Mouse (Mus musculus) limb, embryonic 15.5 days (tissue): Measurements from ENCODE around the gene Csf2ra. TPM values are rescaled to one million over a fixed set of nuclear protein-coding genes. Genes with fewer than 3 reads are reported as not detected.
A peak's percentile ranks its signal among the peaks of the same experiment; 100 is the strongest.
"Not testable (repeated sequence)": the region's sequence is repeated elsewhere in the genome, so short reads cannot be mapped to it uniquely, and the experiment has no call there.

Experiments
- ATAC-seq: fragments of 200-750 bp; cut with Nextera tagmentation; 2 replicates; pipeline ENCODE4 v1.8.0; 2017; ENCODE audit warnings: low read depth, moderate TSS enrichment; ENCODE audit not compliant: insufficient number of reproducible peaks, low FRiP score, low TSS enrichment
- H3K27ac ChIP-seq: fragments of 300-500 bp; sonication (generic); 2 replicates; pipeline ENCODE4 v1.5.1; 2015; ENCODE audit warnings: moderate library complexity, mild to moderate bottlenecking, inconsistent platforms
- H3K27me3 ChIP-seq: fragments of 300-500 bp; sonication (generic); 2 replicates; pipeline ENCODE4 v1.6.1; 2015; ENCODE audit warnings: inconsistent platforms
- H3K36me3 ChIP-seq: fragments of 300-500 bp; sonication (generic); 2 replicates; pipeline ENCODE4 v1.6.1; 2015; ENCODE audit warnings: inconsistent platforms
- H3K4me1 ChIP-seq: fragments of 300-500 bp; sonication (generic); 2 replicates; pipeline ENCODE4 v1.6.1; 2015; ENCODE audit warnings: inconsistent platforms
- H3K4me2 ChIP-seq: fragments of 300-500 bp; sonication (generic); 2 replicates; pipeline ENCODE4 v1.6.1; 2015; ENCODE audit warnings: mild to moderate bottlenecking, inconsistent platforms
- H3K4me3 ChIP-seq: fragments of 300-500 bp; sonication (generic); 2 replicates; pipeline ENCODE4 v1.5.1; 2015; ENCODE audit warnings: mild to moderate bottlenecking, inconsistent platforms
- H3K9ac ChIP-seq: fragments of 300-500 bp; sonication (generic); 2 replicates; pipeline ENCODE4 v1.6.1; 2015; ENCODE audit warnings: inconsistent platforms
- H3K9me3 ChIP-seq: fragments of 300-500 bp; sonication (generic); 2 replicates; pipeline ENCODE4 v1.6.1; 2016; ENCODE audit warnings: inconsistent platforms
- WGBS: fragments of 180-500 bp; shearing (Covaris S2); methylation state at CpG from one replicate; pipeline ENCODE4 v1.1.7; 2015; 5-methylcytosine and 5-hydroxymethylcytosine counted together
- polyA plus RNA-seq: library from polyadenylated mRNA; unstranded; fragments of >200 nt; fragmentation: Nextera tagmentation; extraction: Ambion mirVana; gene quantifications from 2 replicates; pipeline ENCODE4 v1.2.1, GENCODE M21; 2015

Csf2ra gene
- 39.0 and 40.3 TPM in 2 replicates for polyA plus RNA-seq

- Histone ChIP-seq H3K36me3 (no peaks in the 10 kb centered on the region), H3K27me3 (no peaks in the 10 kb centered on the region), H3K4me3 (peak within 1 kb of the TSS; percentile 56), H3K9ac (no peak within 1 kb of the TSS), H3K4me1 (peaks cover 21% of the 10 kb centered on the region), H3K4me2 (peak within 1 kb of the TSS; percentile 65), H3K27ac (peak within 1 kb of the TSS; percentile 93), H3K9me3 (no peaks in the 10 kb centered on the region)
- WGBS = 53% methylated on average over 36 of the region's 36 CpGs
- ATAC-seq = no peak
Measured at GRCm38 (mm10) chr19:61227941-61228701, at the start of gene Csf2ra. TSS of gene Csf2ra (minus strand) at chr19:61228429.

DNA sequence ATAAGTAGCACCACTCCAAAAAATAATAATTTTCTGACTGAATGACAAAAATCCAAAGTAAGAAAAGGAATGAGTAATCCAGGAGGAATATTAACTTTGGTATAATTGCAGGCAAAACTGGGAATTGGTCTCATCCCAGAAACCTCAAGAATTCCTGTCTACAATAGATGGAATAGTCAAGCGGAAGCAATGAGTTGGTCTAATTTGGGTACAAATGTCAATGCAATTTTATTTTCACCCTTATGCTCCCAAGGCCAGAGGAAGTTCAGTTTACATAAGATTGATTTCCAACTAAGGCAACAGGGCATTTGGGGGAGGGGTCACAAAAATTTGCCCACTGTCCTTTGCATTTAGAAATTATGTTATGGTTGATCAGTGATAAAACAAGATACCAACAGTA is 47.2 kb upstream of the Csf2ra start:
- ATAC-seq = no peak
- no peaks in the 10 kb centered on the region for H3K9me3 ChIP-seq
- no peaks in the 10 kb centered on the region for H3K4me1 ChIP-seq
- no peak overlapping the region for H3K27ac ChIP-seq
- H3K4me2 ChIP-seq = no peak overlapping the region
- H3K36me3 ChIP-seq = no peaks in the 10 kb centered on the region
- H3K4me3 ChIP-seq = no peak overlapping the region
- H3K9ac ChIP-seq = no peak overlapping the region
- WGBS = 90% methylated on average over 1 of the region's 1 CpGs
- H3K27me3 ChIP-seq = no peaks in the 10 kb centered on the region

DNA sequence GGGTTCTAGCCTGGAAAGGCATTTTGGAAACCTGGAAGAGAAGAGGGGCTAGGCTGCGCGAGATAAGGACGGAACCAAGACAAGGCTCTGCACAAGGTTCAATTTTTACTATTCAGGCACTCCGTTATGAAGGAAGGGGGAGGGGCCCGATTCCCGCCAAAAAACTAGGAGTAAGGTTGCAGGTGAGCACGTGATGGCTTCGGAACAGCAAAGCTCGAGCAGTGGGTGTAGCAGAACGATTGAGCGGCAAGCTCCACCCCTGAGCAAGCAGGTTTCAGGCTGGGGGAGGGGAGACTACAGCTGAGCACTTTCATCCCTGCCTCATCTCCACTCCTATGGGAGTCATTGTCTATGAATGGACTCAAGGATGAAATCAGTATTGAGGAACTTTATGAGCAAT is 40.9 kb upstream of the Csf2ra start:
- H3K9me3 ChIP-seq, H3K4me1 ChIP-seq, H3K9ac ChIP-seq, H3K27ac ChIP-seq, ATAC-seq, H3K4me3 ChIP-seq, H3K4me2 ChIP-seq, H3K36me3 ChIP-seq, H3K27me3 ChIP-seq: not testable (repeated sequence)
- WGBS = 31% methylated on average over 11 of the region's 11 CpGs

DNA sequence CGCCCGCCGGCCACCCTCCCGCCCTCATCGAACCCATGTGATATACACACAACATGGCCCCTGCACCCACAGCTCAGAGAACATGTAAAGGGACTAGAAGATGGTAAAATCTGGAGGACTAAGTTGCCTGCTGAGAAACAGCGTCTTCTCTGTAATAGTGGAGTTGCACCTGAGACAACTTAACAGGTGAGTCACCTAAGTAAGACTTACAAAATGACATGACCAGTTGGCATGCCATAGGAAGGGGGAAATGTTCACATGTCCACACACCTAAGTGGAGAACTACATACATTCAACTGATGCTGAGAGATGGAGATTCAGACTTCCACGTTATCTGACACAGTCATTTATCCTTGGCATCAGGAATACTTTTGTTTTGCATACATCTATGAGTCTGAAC is 38.9 kb upstream of the Csf2ra start:
- no peak for ATAC-seq
- no peaks in the 10 kb centered on the region for H3K27me3 ChIP-seq
- H3K4me3 ChIP-seq = no peak overlapping the region
- no peaks in the 10 kb centered on the region for H3K9me3 ChIP-seq
- H3K27ac ChIP-seq = no peak overlapping the region
- 21% methylated on average over 7 of the region's 7 CpGs for WGBS
- no peaks in the 10 kb centered on the region for H3K4me1 ChIP-seq
- H3K4me2 ChIP-seq = no peak overlapping the region
- no peaks in the 10 kb centered on the region for H3K36me3 ChIP-seq
- H3K9ac ChIP-seq = no peak overlapping the region

- no peaks in the 10 kb centered on the region for H3K27me3 ChIP-seq
- no peak for ATAC-seq
- no peaks in the 10 kb centered on the region for H3K36me3 ChIP-seq
- H3K9ac ChIP-seq = no peak overlapping the region
- H3K4me2 ChIP-seq = no peak overlapping the region
- H3K9me3 ChIP-seq = no peaks in the 10 kb centered on the region
- H3K4me3 ChIP-seq = no peak overlapping the region
- H3K27ac ChIP-seq = no peak overlapping the region
- no peaks in the 10 kb centered on the region for H3K4me1 ChIP-seq
- 1% methylated on average over 25 of the region's 26 CpGs for WGBS
Measured at GRCm38 (mm10) chr19:61266651-61267050, 38.4 kb upstream of the Csf2ra start.

DNA sequence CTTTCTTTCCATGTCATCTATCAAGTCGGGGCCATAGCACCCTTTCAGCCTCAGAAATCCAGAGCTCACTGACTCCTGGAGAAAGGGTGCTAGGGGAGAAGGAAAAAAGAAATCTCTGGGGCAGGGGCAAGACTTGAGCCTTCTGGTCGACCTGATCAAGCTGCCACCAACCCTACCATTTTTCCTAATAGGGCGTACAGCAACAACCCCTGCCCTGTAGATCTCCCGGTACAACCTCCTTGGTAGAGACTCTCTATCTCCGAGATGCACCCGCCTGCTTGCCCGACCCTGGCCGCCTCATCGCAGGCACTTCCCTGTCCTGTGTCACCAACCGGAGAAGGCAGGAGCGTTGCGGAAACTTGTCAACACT is 38.0 kb upstream of the Csf2ra start:
- 3% methylated on average over 12 of the region's 12 CpGs for WGBS
- no peak overlapping the region for H3K4me2 ChIP-seq

DNA sequence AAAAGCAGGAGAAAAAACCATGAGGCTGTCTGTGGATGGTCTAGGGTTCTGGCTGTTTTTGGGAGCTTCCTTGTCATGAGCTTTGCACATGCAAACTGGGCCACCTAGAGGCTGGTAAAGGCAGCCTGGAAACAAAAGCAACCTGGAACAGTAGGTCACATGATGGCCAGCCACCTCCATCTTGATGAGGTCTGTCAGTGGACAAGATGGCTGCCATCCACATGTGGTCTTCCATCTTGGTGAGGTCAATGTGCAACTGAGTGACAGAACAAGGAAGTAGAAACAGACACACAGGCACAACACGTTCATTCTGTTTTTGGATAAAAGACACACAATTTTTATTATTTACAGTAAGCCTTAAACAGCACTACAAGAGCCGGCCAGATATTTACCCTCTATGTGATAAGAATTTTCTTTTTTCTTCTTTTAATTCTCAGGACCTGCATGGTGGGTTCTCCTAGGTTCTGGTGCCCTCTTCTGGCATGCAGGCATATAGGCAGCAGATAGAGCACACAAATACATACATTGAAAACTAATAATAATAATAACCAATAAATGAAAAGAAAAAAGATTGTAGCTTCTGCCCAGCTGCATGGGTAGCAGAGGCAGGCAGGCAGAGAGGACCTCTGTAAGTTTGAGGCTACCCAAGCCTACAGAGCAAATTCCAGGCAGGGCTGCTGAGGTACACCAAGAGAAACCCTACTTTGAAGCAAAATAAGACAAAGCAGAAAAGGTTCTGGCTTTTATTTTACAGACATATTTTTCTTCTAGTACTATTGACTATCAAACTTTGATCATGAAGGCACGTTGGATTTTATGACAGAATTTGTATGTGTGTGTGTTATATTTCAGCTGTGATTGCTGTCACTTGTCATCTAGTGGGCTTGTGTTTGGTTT is 37.4 kb upstream of the Csf2ra start:
- Histone ChIP-seq H3K27ac (no peak overlapping the region), H3K36me3 (no peaks in the 10 kb centered on the region), H3K9me3 (no peaks in the 10 kb centered on the region), H3K27me3 (no peaks in the 10 kb centered on the region), H3K4me3 (no peak overlapping the region), H3K4me2 (no peak overlapping the region), H3K9ac (no peak overlapping the region), H3K4me1 (no peaks in the 10 kb centered on the region)
- WGBS = 22% methylated on average over 3 of the region's 3 CpGs
- no peak for ATAC-seq

More for the DNA sequence above, 38.0 kb upstream of the Csf2ra start:
- no peaks in the 10 kb centered on the region for H3K27me3 ChIP-seq
- H3K36me3 ChIP-seq = no peaks in the 10 kb centered on the region
- H3K4me1 ChIP-seq = no peaks in the 10 kb centered on the region
- no peak for ATAC-seq
- no peaks in the 10 kb centered on the region for H3K9me3 ChIP-seq
- no peak overlapping the region for H3K27ac ChIP-seq
- H3K4me3 ChIP-seq = no peak overlapping the region
- H3K9ac ChIP-seq = no peak overlapping the region

DNA sequence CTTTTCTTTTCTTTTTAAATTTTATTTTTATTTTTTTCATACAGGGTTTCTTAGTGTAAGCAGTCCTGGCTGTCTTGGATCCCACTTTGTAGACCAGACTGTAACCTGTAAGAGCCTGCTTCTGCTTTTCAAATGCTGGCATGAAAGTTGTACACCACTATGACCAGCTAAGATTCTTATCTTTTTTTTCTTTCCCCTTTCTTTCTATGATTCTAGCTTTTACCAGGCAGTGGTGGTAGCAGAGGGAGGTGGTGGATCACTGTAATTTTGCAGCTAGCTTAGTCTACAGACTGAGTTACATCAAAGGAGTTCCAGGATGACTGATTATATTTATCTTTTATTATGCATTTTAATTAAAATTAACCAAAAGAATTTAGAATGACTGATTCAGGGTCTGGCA is 36.7 kb upstream of the Csf2ra start:
- Histone ChIP-seq H3K27ac (no peak overlapping the region), H3K9ac (no peak overlapping the region), H3K9me3 (no peaks in the 10 kb centered on the region), H3K4me2 (no peak overlapping the region), H3K4me3 (no peak overlapping the region), H3K27me3 (no peaks in the 10 kb centered on the region), H3K4me1 (no peaks in the 10 kb centered on the region), H3K36me3 (no peaks in the 10 kb centered on the region)
- ATAC-seq = no peak

DNA sequence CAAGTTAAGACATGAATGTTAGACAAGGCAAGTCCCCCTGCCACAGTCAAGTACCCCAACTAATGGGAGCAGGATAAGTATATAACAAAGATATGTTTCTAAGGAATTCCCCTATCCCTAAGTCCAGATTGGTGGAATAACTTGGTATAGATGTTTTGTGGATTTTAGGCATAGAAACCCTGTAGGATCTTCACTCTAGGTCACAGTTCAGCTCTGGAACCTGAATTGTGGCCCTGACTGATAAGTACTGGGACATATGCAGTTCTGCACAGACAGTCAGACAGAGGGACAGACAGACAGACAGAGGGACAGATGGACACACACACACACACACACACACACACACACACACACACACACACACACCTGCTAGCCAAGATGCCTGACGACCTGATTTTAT is 36.0 kb upstream of the Csf2ra start:
- Histone ChIP-seq H3K27ac (no peak overlapping the region), H3K9ac (no peak overlapping the region), H3K4me1 (no peaks in the 10 kb centered on the region), H3K27me3 (no peaks in the 10 kb centered on the region), H3K4me2 (no peak overlapping the region), H3K9me3 (no peaks in the 10 kb centered on the region), H3K36me3 (no peaks in the 10 kb centered on the region), H3K4me3 (no peak overlapping the region)
- no peak for ATAC-seq
- 83% methylated on average over 1 of the region's 1 CpGs for WGBS

DNA sequence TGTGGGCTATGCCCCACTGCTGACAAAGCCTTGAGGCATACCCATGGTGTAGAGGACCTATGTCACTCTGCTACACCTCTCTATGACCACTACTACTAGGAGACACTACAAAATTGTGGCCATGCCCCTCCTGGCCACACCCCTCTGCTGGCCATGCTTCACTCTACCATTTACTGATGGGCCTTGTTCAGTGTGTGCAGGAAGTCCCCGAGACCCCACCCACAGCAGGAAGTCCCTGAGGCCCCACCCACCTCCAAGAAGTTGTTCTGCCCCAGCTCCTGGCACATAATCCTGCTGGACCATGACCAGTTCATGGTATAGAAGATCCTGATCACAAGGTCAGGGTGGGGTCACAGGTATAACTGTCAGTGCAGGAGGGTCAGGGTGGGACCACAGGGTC is 33.0 kb upstream of the Csf2ra start:
- Histone ChIP-seq H3K9ac (no peak overlapping the region), H3K27ac (no peak overlapping the region), H3K9me3 (no peaks in the 10 kb centered on the region), H3K36me3 (no peaks in the 10 kb centered on the region), H3K4me2 (no peak overlapping the region), H3K4me1 (no peaks in the 10 kb centered on the region), H3K27me3 (no peaks in the 10 kb centered on the region), H3K4me3 (no peak overlapping the region)
- WGBS = 88% methylated on average over 1 of the region's 1 CpGs
- ATAC-seq = no peak

DNA sequence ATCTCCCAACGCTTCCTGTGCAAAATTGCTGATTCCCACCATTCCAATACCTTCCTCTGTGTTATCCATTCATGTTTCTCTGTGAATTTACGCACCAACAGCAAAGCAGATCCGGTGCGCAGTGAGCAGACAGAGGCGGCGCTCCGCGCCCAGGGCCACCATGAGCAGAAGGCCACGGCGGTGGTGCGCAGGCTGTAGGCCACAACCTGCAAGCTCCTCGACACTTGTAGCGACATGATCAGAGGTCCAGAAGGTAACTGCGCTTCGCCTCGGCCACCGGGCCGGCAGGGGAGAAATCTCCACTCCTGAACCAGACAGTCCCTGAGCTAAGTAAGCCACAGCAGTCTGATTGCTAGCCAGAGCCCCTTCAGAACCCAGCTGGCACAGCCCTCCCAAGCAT is 29.5 kb upstream of the Csf2ra start:
- H3K36me3 ChIP-seq = no peaks in the 10 kb centered on the region
- no peak overlapping the region for H3K27ac ChIP-seq
- no peak for ATAC-seq
- 94% methylated on average over 18 of the region's 18 CpGs for WGBS
- H3K4me1 ChIP-seq = no peaks in the 10 kb centered on the region
- no peaks in the 10 kb centered on the region for H3K27me3 ChIP-seq
- no peak overlapping the region for H3K4me2 ChIP-seq
- no peak overlapping the region for H3K9ac ChIP-seq
- H3K9me3 ChIP-seq = no peaks in the 10 kb centered on the region
- no peak overlapping the region for H3K4me3 ChIP-seq

GRCm38 (mm10) chr19:61256166-61256887 is 28.1 kb upstream of the Csf2ra start:
- WGBS = 91% methylated on average over 7 of the region's 7 CpGs
- Histone ChIP-seq H3K4me2 (no peak overlapping the region), H3K27me3 (no peaks in the 10 kb centered on the region), H3K9me3 (no peaks in the 10 kb centered on the region), H3K9ac (no peak overlapping the region), H3K27ac (no peak overlapping the region), H3K36me3 (no peaks in the 10 kb centered on the region), H3K4me1 (no peaks in the 10 kb centered on the region), H3K4me3 (no peak overlapping the region)
- ATAC-seq = no peak
